Mouse (Mus musculus) ovary, postnatal 14 days (tissue): ENCODE data around the gene Nanog.
"Not testable (repeated sequence)": the region's sequence is repeated elsewhere in the genome, so short reads cannot be mapped to it uniquely, and the experiment has no call there.

Experiments
- DNase-seq: peaks from one replicate; pipeline ENCODE4 v3.0.0; 2022; ENCODE audit warnings: low spot score

Nanog gene

GRCm38 (mm10) chr6:122703251-122703650 lies 4.0 kb upstream of the Nanog start:
- DNase-seq: no peak

DNA sequence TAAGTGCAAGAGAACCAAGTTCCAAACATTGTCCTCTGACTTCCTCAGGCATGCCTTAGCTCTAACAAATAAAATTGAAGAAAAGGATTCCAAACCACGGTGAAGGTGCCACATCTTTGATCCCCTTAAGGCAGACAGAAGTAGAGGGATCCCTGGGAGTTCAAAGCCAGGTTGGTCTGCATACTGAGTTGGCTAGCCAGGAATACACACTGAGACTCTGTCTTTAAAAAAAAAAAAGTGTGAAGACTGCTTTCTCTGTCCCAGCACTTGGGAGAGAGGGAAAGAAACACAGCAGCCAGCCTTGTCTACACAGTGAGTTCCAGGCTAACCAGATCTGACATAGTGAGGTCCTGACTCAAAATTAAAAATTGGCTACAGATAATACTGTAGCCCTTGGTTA lies 3.6 kb upstream of the Nanog start:
- no peak for DNase-seq

GRCm38 (mm10) chr6:122706337-122706840 lies 900 bp upstream of the Nanog start:
- no peak for DNase-seq

- DNase-seq: no peak
Observed at GRCm38 (mm10) chr6:122708826-122709225, 1.5 kb downstream of the Nanog start.

DNA sequence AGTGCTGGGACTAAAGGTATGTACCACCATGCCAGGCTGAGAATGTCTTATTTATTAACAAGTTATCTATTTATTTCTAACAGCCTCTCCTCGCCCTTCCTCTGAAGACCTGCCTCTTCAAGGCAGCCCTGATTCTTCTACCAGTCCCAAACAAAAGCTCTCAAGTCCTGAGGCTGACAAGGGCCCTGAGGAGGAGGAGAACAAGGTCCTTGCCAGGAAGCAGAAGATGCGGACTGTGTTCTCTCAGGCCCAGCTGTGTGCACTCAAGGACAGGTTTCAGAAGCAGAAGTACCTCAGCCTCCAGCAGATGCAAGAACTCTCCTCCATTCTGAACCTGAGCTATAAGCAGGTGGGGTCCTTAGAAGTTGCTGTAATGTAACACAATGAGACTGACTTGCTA lies 4.2 kb downstream of the Nanog start:
- no peak for DNase-seq

- DNase-seq: not testable (repeated sequence)
Observed at GRCm38 (mm10) chr6:122713116-122713515, 5.8 kb downstream of the Nanog start.

DNA sequence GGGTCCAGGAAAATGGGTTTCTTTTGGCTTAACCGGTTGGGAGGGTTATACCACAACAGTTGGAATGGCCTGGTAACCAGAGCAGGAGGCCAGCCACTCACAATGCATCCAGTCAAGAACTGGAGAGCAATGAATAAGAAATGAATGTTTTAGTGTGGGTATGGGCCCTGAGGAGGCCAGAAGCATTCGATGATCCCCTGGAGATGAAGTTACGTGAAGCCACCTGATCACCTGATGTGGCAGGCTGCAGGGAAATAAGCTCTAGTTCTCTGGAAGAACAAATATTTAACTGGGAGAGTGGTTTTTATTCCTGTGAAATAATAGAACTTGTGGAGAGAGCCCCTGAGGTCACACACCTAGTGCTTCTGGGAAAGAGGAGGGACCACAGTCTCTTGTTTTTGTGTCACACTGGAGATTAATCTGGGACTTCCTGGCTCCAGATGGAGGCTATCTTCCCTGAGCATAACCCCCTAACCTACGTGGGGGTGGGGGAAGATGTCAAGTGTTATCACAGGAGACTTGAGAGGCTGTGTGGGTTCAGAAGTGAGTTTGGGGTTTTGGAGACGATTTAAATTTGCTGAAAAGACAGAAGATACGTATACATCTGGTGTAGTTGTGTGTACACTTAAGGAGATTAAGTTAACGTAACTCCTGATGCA lies 7.5 kb downstream of the Nanog start:
- DNase-seq: no peak

DNA sequence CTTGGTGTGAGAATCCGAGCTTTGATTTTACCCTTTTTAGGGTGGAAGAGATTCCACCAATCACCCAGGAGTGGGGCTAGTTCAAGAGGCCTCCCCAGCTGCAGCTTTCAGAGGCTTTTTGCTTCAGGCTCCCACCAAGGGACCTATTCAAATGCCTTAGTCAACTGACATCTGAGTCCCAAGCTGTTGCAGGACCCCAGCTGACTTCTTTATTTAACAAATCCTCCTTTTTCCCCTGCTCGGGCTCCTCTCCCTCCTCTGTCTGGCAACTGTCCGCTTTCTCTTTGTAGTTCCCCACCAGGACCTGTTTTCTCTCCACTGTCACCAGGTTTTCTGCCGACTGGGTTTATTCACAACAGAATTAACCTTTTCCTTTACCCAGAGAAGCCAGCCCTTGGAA lies 8.6 kb downstream of the Nanog start:
- no peak for DNase-seq

DNA sequence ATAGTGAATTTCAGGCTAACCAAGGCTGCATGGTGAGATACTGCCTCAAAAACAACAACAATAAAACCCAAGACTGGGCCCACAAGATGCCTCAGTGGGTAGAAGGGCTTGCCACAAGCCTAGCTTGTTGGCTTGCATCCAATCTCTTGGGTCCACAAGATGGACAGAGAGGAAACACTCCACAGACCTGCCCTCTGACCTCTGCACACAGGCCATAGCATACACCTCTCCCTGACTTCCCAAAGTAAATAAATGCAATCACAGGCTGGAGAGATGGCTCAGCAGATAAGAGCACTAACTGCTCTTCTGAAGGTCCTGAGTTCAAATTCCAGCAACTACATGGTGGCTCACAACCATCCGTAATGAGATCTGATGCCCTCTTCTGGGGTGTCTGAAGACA lies 10.9 kb downstream of the Nanog start:
- DNase-seq: not testable (repeated sequence)

DNA sequence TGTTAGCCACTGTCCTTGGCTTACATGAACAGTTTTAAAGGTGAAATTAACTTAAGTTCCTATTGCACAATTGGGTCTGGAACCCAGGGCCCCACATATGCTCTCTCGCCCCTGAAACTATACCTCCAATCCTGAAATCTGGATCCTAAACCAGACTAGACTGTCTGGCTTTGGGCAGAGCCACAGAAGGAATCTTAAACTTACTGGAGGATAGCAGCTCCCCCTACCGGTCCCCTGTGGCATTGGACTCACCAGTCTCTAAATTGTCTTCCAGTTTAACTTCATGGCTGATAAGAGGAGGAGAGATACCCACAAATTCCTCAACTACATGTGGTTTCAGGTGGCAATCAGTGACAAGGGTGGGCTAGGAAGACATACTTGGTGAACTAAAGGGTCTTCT lies 12.7 kb downstream of the Nanog start:
- DNase-seq: peak; percentile 58

DNA sequence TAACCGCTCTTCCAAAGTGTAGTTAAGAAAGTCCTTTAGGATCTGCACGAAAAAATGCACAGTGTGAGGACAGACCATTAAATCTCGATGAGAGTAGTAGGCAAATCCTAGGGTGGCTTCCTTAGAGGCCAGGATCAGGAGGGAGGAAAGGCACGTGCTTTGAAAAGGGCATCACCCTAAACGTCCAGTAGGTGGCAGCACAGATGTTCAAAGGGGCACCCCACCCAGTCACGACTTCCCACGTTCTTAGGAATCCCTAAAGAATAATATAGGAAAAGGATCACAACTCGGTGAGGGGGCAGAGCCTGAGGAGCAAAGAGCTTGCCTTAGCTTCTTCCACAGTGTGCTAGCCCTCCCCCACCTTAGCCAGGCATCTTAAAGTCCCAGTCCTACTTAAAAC lies 32.7 kb downstream of the Nanog start:
- peak; percentile 66 for DNase-seq

- no peak for DNase-seq
Observed at GRCm38 (mm10) chr6:122741460-122742227, 34.4 kb downstream of the Nanog start.

- DNase-seq: no peak
Observed at GRCm38 (mm10) chr6:122742228-122742899, 35.1 kb downstream of the Nanog start.

DNA sequence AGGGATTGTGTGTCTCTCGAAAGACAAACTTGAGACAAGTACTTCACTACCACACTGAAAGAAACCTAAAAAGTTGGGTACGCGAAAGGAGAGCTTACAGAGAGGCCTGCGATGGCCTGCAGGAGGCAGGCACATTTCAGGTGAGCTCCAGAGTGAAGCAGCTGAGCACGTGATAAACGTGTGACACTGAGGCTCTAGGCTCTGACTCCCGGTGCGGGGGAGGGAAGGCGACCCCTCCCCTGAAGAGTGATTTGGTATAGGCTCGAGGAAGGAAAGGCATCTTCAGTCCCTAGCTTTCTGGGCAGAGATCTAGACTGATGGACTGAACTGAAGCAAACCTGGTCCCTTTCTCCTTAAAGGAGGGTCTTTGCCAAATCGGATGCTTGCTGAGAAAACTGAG lies 36.1 kb downstream of the Nanog start:
- no peak for DNase-seq

DNA sequence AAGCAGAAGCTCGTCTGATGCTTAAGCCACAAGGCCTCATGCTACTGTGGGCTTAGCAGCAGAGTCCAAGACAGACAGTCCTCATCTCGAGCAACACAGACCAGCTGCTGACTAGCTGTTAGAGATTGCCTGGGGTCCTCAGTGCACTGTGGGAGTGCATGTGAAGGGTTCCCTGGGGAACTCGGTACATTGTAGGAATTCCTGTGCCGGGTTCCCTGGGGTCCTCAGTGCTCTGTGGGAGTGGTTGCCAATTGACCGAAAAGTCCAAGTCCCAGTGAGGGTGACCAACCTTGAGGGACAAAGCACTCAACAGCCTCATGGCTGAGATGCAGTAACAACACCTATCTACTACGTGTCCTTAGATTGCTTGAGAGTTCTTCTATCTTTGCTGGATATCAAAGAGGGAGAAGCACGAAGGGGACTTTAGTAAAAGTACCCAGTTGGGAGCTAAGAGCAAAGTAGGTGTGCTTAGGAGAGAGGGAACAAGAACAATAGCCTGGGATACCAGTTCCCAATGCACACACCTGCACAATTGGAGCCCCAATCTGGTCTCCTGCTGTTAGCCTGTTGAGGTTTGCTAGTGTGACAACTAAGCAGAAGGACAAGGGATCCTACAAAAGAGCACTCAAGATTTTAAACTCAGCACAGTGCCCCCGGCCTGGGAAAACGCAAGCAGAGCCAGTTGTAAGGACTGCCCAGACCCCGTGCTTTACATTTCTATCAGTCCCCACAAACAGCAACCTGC lies 37.4 kb downstream of the Nanog start:
- no peak for DNase-seq

- DNase-seq: no peak
Observed at GRCm38 (mm10) chr6:122750579-122750978, 43.3 kb downstream of the Nanog start.

- no peak for DNase-seq
Observed at GRCm38 (mm10) chr6:122755913-122756312, 48.6 kb downstream of the Nanog start.

- DNase-seq: no peak
Observed at GRCm38 (mm10) chr6:122758732-122759131, 51.4 kb downstream of the Nanog start.

- DNase-seq: no peak
Observed at GRCm38 (mm10) chr6:122761011-122761599, 53.8 kb downstream of the Nanog start.

GRCm38 (mm10) chr6:122761901-122762300 lies 54.6 kb downstream of the Nanog start:
- DNase-seq: no peak

DNA sequence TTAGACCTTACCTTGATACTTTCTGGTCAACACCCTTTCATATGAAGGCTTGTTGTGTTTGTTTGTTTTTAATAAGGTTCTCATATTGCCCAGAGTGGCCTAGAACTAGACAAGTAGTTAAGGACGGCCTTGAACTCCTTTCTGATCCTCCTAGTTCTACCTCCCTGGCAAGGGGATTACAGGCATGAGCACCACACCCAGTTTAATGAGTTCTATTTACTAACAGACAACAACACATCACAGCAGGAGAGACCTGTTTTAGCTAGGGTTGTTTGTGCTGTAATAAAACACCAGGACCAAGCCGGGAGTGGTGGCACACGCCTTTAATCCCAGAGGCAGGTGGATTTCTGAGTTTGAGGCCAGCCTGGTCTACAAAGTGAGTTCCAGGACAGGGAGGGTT lies 55.2 kb downstream of the Nanog start:
- DNase-seq: no peak
